Mouse (Mus musculus) olfactory bulb, adult 2 months (tissue): Measurements from ENCODE around the gene Cdc27.

Experiments used
- CTCF ChIP-seq: fragments of 200-500 bp; IDR thresholded peaks from 2 replicates; pipeline ENCODE4 v1.5.1; 2012; ENCODE audit warnings: low read depth, mild to moderate bottlenecking, low read length, moderate library complexity; ENCODE audit not compliant: insufficient read depth
- POLR2A ChIP-seq: fragments of 200-500 bp; IDR thresholded peaks from 2 replicates; pipeline ENCODE4 v1.6.1; 2012; ENCODE audit warnings: mild to moderate bottlenecking, low read depth, low read length, moderate library complexity; ENCODE audit not compliant: insufficient read depth

GRCm38 (mm10) chr11:104459671-104460070, 90.7 kb downstream of the Cdc27 start:
- TF ChIP-seq CTCF (no peak), POLR2A (no peak)
